Mouse (Mus musculus) midbrain, embryonic 12.5 days (tissue): ENCODE measurements around the gene Iqsec3. TPM values are rescaled to one million over a fixed set of nuclear protein-coding genes. Genes with fewer than 3 reads are reported as not detected.

ENCODE experiments used
- ATAC-seq: fragments of 200-750 bp; cut with Nextera tagmentation; 2 replicates; pipeline ENCODE4 v1.8.0; 2017; ENCODE audit warnings: low read depth, moderate TSS enrichment, moderate library complexity; ENCODE audit not compliant: low FRiP score
- H3K27ac ChIP-seq: fragments of 300-500 bp; sonication (generic); replicated peaks from 2 replicates; pipeline ENCODE4 v1.5.1; 2016; ENCODE audit warnings: mild to moderate bottlenecking
- H3K27me3 ChIP-seq: fragments of 300-500 bp; sonication (generic); 2 replicates; pipeline ENCODE4 v1.6.1; 2016; ENCODE audit warnings: mild to moderate bottlenecking
- H3K36me3 ChIP-seq: fragments of 300-500 bp; sonication (generic); 2 replicates; pipeline ENCODE4 v1.6.1; 2016
- H3K4me1 ChIP-seq: fragments of 300-500 bp; sonication (generic); 2 replicates; pipeline ENCODE4 v1.6.1; 2016
- H3K4me2 ChIP-seq: fragments of 300-500 bp; sonication (generic); replicated peaks from 2 replicates; pipeline ENCODE4 v1.6.1; 2016; ENCODE audit warnings: mild to moderate bottlenecking, moderate library complexity
- H3K4me3 ChIP-seq: fragments of 300-500 bp; sonication (generic); 2 replicates; pipeline ENCODE4 v1.5.1; 2016; ENCODE audit warnings: mild to moderate bottlenecking
- H3K9ac ChIP-seq: fragments of 300-500 bp; sonication (generic); replicated peaks from 2 replicates; pipeline ENCODE4 v1.6.1; 2016; ENCODE audit warnings: mild to moderate bottlenecking, moderate library complexity
- H3K9me3 ChIP-seq: fragments of 300-500 bp; sonication (generic); 2 replicates; pipeline ENCODE4 v1.6.1; 2016; ENCODE audit warnings: mild to moderate bottlenecking
- WGBS: fragments of 180-500 bp; shearing (Covaris S2); methylation state at CpG from one replicate; pipeline ENCODE4 v1.1.7; 2016; 5-methylcytosine and 5-hydroxymethylcytosine counted together
- polyA plus RNA-seq: library from polyadenylated mRNA; unstranded; fragments of >200 nt; fragmentation: Nextera tagmentation; extraction: Ambion mirVana; gene quantifications from 2 replicates; pipeline ENCODE4 v1.2.1, GENCODE M21; 2016

Iqsec3 gene
- polyA plus RNA-seq, 1 experiment from 2014 or later, result 3.0 TPM

GRCm38 (mm10) chr6:121453776-121454175 lies 19.7 kb downstream of the Iqsec3 start:
- no peak overlapping the region for H3K27ac ChIP-seq
- peaks cover 3% of the 10 kb centered on the region; the same call in 1 of the 2 replicates for H3K27me3 ChIP-seq
- no peaks in the 10 kb centered on the region for H3K36me3 ChIP-seq
- H3K4me1 ChIP-seq, result peaks cover 21% of the 10 kb centered on the region
- H3K9me3 ChIP-seq, result no peaks in the 10 kb centered on the region
- H3K4me3 ChIP-seq, result no peak overlapping the region
- ATAC-seq, result no peak
- H3K9ac ChIP-seq, result no peak overlapping the region
- H3K4me2 ChIP-seq, result no peak overlapping the region
- WGBS, result 39% methylated on average over 7 of the region's 7 CpGs

DNA sequence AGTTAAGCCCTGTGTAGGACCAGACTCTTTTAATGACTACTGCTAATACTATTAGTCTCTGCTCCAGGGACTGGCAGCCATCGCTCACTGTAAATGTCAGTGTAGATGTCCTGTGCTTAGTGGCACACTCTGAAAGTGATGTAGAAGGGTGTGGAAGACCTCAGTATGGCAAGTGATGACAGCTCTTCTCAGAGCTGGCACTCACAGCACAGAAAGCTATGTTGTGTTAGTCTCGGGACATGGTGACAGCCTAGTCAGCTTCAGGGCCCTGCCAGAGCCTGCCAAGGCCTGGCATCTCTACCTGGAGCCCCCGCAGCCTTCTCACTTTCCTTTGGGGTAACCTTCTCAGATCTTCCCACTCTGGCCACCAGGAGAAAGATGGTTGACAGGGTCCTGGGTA lies 21.8 kb downstream of the Iqsec3 start:
- H3K27me3 ChIP-seq, result no peaks in the 10 kb centered on the region
- no peaks in the 10 kb centered on the region for H3K9me3 ChIP-seq
- no peak overlapping the region for H3K9ac ChIP-seq
- H3K4me1 ChIP-seq, result peaks cover 15% of the 10 kb centered on the region
- H3K4me2 ChIP-seq, result no peak overlapping the region
- no peak overlapping the region for H3K4me3 ChIP-seq
- no peak for ATAC-seq
- no peaks in the 10 kb centered on the region for H3K36me3 ChIP-seq
- 89% methylated on average over 3 of the region's 3 CpGs for WGBS
- H3K27ac ChIP-seq, result no peak overlapping the region

- Histone ChIP-seq H3K27me3 (no peaks in the 10 kb centered on the region), H3K27ac (no peak overlapping the region), H3K4me2 (no peak overlapping the region), H3K9me3 (no peaks in the 10 kb centered on the region), H3K4me1 (peaks cover 10% of the 10 kb centered on the region; the same call in 1 of the 2 replicates), H3K4me3 (no peak overlapping the region), H3K9ac (no peak overlapping the region), H3K36me3 (no peaks in the 10 kb centered on the region)
- no peak for ATAC-seq
- WGBS, result 36% methylated on average over 5 of the region's 5 CpGs
Measured at GRCm38 (mm10) chr6:121440696-121441220, 32.7 kb downstream of the Iqsec3 start.

- Histone ChIP-seq H3K27me3 (peaks cover 8% of the 10 kb centered on the region), H3K9me3 (no peaks in the 10 kb centered on the region), H3K4me3 (no peak overlapping the region), H3K36me3 (no peaks in the 10 kb centered on the region), H3K4me2 (no peak overlapping the region), H3K9ac (no peak overlapping the region), H3K4me1 (peaks cover 14% of the 10 kb centered on the region; the same call in 1 of the 2 replicates), H3K27ac (no peak overlapping the region)
- 48% methylated on average over 6 of the region's 6 CpGs for WGBS
- ATAC-seq, result 0 out of 2 replicates have a peak, but pooled peaks have one; percentile 23
Measured at GRCm38 (mm10) chr6:121424830-121425229, 48.6 kb downstream of the Iqsec3 start.

DNA sequence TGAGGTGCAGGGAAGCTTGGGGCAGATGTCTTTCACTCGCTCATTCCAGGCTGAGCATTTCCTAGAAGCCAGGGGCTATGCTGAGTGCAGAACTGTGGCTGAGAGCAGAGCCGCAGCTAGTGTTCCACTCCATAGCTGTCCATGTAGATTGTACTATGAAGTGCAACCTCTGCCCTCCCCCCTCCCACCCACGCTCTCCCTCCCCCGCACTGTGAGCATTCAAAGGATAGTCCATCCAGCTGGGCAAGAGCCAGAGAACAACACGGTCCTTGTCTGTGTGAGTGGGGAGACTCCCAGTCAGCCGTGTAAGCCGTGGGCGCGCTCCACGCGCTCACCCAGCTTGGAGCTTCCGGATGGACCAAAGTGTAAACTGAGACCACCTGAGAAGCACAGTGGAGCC lies 49.1 kb downstream of the Iqsec3 start:
- Histone ChIP-seq H3K36me3 (no peaks in the 10 kb centered on the region), H3K4me2 (no peak overlapping the region), H3K27ac (no peak overlapping the region), H3K4me1 (peaks cover 14% of the 10 kb centered on the region; the same call in 1 of the 2 replicates), H3K9me3 (no peaks in the 10 kb centered on the region), H3K4me3 (no peak overlapping the region), H3K27me3 (peaks cover 8% of the 10 kb centered on the region), H3K9ac (no peak overlapping the region)
- 0 out of 2 replicates have a peak, but pooled peaks have one; percentile 9 for ATAC-seq
- 42% methylated on average over 12 of the region's 12 CpGs for WGBS

DNA sequence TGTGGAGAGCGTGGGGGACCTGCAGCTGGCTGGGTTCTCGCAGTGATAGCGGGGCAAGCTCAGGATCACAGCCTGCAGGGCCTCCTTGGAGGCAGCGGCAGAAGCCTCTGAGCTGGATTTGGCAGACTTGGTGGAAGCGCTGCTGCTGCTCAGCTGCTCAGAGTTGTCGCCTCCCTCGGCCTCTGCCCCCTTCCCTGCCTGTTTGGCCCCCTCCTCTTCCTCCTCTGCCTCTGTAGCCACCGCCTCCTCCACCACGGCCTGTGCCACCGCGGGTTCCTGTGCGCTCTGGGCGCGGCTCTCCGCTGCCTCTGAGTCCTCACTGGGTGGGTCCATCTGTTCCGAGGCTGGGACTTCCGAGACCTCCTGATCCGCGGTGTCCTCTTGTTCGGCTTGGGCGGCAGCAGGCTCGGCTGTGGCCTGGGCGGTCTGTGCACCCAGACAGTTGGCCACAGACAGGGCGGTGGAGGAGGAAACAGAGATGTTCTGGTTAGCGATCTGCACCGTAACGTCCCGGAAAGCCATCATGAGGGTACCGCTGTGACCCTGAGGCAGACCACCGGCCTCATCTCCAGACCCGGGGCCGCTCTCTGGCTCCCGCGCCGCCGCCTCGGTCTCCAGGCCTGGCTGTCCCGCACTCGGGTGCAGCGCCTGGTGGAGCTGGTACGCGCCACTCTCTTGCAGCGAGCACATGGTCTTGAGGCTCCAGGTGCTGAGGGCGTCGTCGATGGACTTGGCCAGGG lies 60.8 kb downstream of the Iqsec3 start:
- peaks cover 12% of the 10 kb centered on the region for H3K4me1 ChIP-seq
- peak; percentile 63 for ATAC-seq
- H3K4me2 ChIP-seq, result peak overlapping the region; percentile 47
- H3K27ac ChIP-seq, result no peak overlapping the region
- no peaks in the 10 kb centered on the region for H3K9me3 ChIP-seq
- H3K4me3 ChIP-seq, result peak overlapping the region; percentile 30
- WGBS, result 2% methylated on average over 46 of the region's 46 CpGs
- H3K27me3 ChIP-seq, result peaks cover 60% of the 10 kb centered on the region
- no peaks in the 10 kb centered on the region for H3K36me3 ChIP-seq
- no peak overlapping the region for H3K9ac ChIP-seq

DNA sequence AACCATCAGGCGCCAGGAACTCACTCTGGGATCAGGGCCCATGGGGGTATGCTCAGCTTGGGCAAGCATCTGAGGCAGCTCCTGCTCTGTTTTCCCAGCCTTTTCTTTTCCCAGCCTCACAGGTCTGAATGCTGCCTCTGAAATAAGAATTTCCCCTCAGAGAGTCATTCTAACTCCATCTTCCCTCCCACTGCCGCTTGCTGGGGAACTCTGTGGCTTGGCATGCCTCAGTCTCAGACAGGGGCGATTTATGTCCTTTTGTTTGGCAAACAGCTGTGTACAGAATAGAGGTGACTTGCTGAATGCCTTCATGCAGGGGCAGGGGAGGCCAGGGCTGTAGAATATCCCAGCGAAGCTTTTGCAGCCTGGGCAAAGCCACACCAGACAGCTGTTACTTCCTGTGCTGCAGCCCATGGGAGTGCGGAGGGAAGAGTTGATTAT lies 65.9 kb downstream of the Iqsec3 start:
- H3K4me1 ChIP-seq, result peaks cover 19% of the 10 kb centered on the region
- H3K4me2 ChIP-seq, result no peak overlapping the region
- no peaks in the 10 kb centered on the region for H3K9me3 ChIP-seq
- no peak overlapping the region for H3K27ac ChIP-seq
- H3K27me3 ChIP-seq, result peaks cover 36% of the 10 kb centered on the region
- no peaks in the 10 kb centered on the region for H3K36me3 ChIP-seq
- H3K4me3 ChIP-seq, result no peak overlapping the region
- 40% methylated on average over 5 of the region's 5 CpGs for WGBS
- ATAC-seq, result no peak
- no peak overlapping the region for H3K9ac ChIP-seq

DNA sequence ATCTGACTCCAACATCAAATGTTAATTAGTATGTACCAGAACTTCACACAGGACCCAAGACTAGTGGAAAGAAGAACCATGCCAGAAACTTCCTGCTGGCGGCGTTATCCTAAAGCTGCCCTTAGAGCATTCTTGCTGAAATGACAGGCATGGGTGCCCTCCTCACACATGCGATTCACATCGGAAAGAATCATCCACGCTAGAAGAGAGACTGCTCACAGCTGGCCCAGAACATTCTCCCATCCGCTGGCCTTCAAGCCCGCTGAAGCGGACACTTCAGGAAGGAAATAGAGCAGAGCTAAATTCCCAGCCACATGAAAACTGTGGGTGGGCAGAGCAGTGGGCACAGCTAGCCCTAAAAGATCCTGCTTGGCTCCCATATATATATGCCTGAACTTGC lies 68.2 kb downstream of the Iqsec3 start:
- H3K27ac ChIP-seq, result no peak overlapping the region
- peaks cover 13% of the 10 kb centered on the region; the same call in 1 of the 2 replicates for H3K27me3 ChIP-seq
- no peak overlapping the region for H3K4me2 ChIP-seq
- no peaks in the 10 kb centered on the region for H3K9me3 ChIP-seq
- WGBS, result 92% methylated on average over 8 of the region's 8 CpGs
- H3K36me3 ChIP-seq, result no peaks in the 10 kb centered on the region
- H3K4me3 ChIP-seq, result no peak overlapping the region
- H3K9ac ChIP-seq, result no peak overlapping the region
- ATAC-seq, result no peak
- H3K4me1 ChIP-seq, result peaks cover 15% of the 10 kb centered on the region; the same call in 1 of the 2 replicates

DNA sequence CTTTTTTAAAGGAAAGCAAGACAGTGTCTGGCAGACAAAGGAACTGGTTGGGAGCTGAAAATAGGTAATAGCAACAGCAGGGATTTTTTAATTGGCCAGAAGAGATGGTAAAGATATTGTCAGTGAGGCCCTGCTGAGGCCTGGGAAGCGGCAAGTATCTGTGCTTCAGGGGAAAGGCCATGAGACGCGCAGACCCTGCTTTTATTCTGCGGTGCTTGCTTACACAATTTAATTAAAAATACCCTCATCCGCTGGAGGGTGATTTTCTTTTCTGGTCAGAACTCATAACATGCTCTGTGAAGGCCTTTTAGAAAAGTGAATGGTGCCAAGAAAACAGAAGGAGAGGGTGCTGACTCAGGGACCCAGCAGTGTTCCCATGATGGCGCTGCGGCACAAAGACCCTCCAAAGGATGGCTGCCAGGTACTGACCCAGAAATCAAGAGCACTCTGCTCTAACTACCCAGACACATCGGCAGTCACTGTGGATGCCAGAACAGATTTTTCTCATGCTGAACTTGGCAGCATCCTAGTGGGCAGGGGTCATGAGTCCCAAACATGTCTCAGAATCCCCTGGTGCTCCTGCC lies 70.7 kb downstream of the Iqsec3 start:
- Histone ChIP-seq H3K4me2 (no peak overlapping the region), H3K4me1 (peaks cover 13% of the 10 kb centered on the region; the same call in 1 of the 2 replicates), H3K36me3 (no peaks in the 10 kb centered on the region), H3K27ac (peak overlapping the region; percentile 54), H3K4me3 (no peak overlapping the region), H3K9me3 (no peaks in the 10 kb centered on the region), H3K27me3 (0 out of 2 replicates have a peak, but pooled peaks cover 4% of the 10 kb centered on the region), H3K9ac (no peak overlapping the region)
- 0 out of 2 replicates have a peak, but pooled peaks have one; percentile 34 for ATAC-seq
- 64% methylated on average over 8 of the region's 8 CpGs for WGBS

GRCm38 (mm10) chr6:121401826-121402660 lies 71.4 kb downstream of the Iqsec3 start:
- Histone ChIP-seq H3K4me3 (no peak overlapping the region), H3K27ac (no peak overlapping the region), H3K4me2 (no peak overlapping the region), H3K4me1 (peaks cover 8% of the 10 kb centered on the region; the same call in 1 of the 2 replicates), H3K36me3 (no peaks in the 10 kb centered on the region), H3K9ac (no peak overlapping the region), H3K9me3 (no peaks in the 10 kb centered on the region), H3K27me3 (0 out of 2 replicates have a peak, but pooled peaks cover 4% of the 10 kb centered on the region)
- 77% methylated on average over 14 of the region's 14 CpGs for WGBS
- ATAC-seq, result 0 out of 2 replicates have a peak, but pooled peaks have one; percentile 38

- Histone ChIP-seq H3K4me1 (peaks cover 8% of the 10 kb centered on the region; the same call in 1 of the 2 replicates), H3K27me3 (no peaks in the 10 kb centered on the region), H3K9ac (no peak overlapping the region), H3K27ac (no peak overlapping the region), H3K9me3 (no peaks in the 10 kb centered on the region), H3K36me3 (no peaks in the 10 kb centered on the region), H3K4me2 (no peak overlapping the region), H3K4me3 (no peak overlapping the region)
- ATAC-seq, result no peak
- WGBS, result 90% methylated on average over 6 of the region's 6 CpGs
Measured at GRCm38 (mm10) chr6:121401140-121401539, 72.3 kb downstream of the Iqsec3 start.
